Mouse (Mus musculus) MEL (cell line): ENCODE results near the gene Gm4301. TPM values are rescaled to one million over a fixed set of nuclear protein-coding genes. Genes with fewer than 3 reads are reported as not detected.
"Not testable (repeated sequence)": the region's sequence is repeated elsewhere in the genome, so short reads cannot be mapped to it uniquely, and the experiment has no call there.

Experiments used
- DNase-seq: peaks from one replicate; pipeline ENCODE4 v3.0.0; 2011; ENCODE audit warnings: low read depth, low spot score
- H3K27ac ChIP-seq: 2 replicates; pipeline ENCODE4 v1.5.1; 2012; ENCODE audit warnings: low read depth, mild to moderate bottlenecking, control low read depth, low read length, moderate library complexity; ENCODE audit not compliant: control insufficient read depth
- H3K27me3 ChIP-seq, 2 experiments: fragments of 150-350 bp in 1 of 2; sonication (generic) in 1 of 2; 2 replicates each; pipeline ENCODE4 v1.6.1; 2012; ENCODE audit warnings: low read length in 2 of 2, mild to moderate bottlenecking in 2 of 2, improper control_type of control experiment in 1 of 2, moderate library complexity in 1 of 2; ENCODE audit not compliant: insufficient read depth in 2 of 2, control insufficient read depth in 1 of 2
- H3K36me3 ChIP-seq, 2 experiments: 2 replicates each; pipeline ENCODE4 v1.6.1; 2012 to 2014; ENCODE audit warnings: low read length in 2 of 2, improper control_type of control experiment in 1 of 2, inconsistent platforms in 1 of 2, mild to moderate bottlenecking in 1 of 2; ENCODE audit not compliant: insufficient read depth in 2 of 2, control insufficient read depth in 1 of 2
- H3K4me1 ChIP-seq, 2 experiments: fragments of 150-350 bp in 1 of 2; sonication (generic) in 1 of 2; 2 replicates each; pipeline ENCODE4 v1.6.1; 2012; ENCODE audit warnings: low read length in 2 of 2, improper control_type of control experiment in 1 of 2, mild to moderate bottlenecking in 1 of 2; ENCODE audit not compliant: insufficient read depth in 2 of 2, control insufficient read depth in 1 of 2
- H3K4me3 ChIP-seq, 2 experiments: fragments of 150-350 bp in 1 of 2; sonication (generic) in 1 of 2; 2 replicates each; pipeline ENCODE4 v1.5.1; 2012; ENCODE audit warnings: low read depth in 2 of 2, low read length in 2 of 2, mild to moderate bottlenecking in 2 of 2, moderate library complexity in 2 of 2, control low read depth in 1 of 2, improper control_type of control experiment in 1 of 2; ENCODE audit not compliant: control insufficient read depth in 1 of 2, insufficient read depth in 1 of 2
- H3K79me2 ChIP-seq: 2 replicates; pipeline ENCODE4 v1.6.1; 2012; ENCODE audit warnings: mild to moderate bottlenecking, low read length, moderate library complexity; ENCODE audit not compliant: control insufficient read depth, poor library complexity, insufficient read depth
- H3K9ac ChIP-seq: 2 replicates; pipeline ENCODE4 v1.6.1; 2012; ENCODE audit warnings: low read depth, mild to moderate bottlenecking, control low read depth, low read length, moderate library complexity; ENCODE audit not compliant: control insufficient read depth, poor library complexity, severe bottlenecking
- H3K9me3 ChIP-seq: fragments of 150-350 bp; sonication (generic); replicated peaks from 2 replicates; pipeline ENCODE4 v1.6.1; 2012; ENCODE audit warnings: mild to moderate bottlenecking, low read length, improper control_type of control experiment, moderate library complexity; ENCODE audit not compliant: insufficient read depth
- polyA plus RNA-seq, 2 experiments: library from polyadenylated mRNA; stranded (reverse) in 1 of 2; unstranded in 1 of 2; fragments of >175 nt in 1 of 2; fragments of >200 nt in 1 of 2; gene quantifications; 2 replicates each; pipeline versions ENCODE4 v1.2.1 to v1.2.4; 2012; ENCODE audit warnings: low replicate concordance in 2 of 2, low read depth in 1 of 2; ENCODE audit not compliant: insufficient read length in 2 of 2, insufficient read depth in 1 of 2, missing spikeins in 1 of 2
- total RNA-seq: library from RNA; depleted of rRNA; stranded (reverse); fragments of 300-350 nt; gene quantifications from 2 replicates; pipeline ENCODE4 v1.2.3, GENCODE M21; 2012; rRNA removed

Gm4301 gene
- total and polyA plus RNA-seq, 3 experiments = not detected

DNA sequence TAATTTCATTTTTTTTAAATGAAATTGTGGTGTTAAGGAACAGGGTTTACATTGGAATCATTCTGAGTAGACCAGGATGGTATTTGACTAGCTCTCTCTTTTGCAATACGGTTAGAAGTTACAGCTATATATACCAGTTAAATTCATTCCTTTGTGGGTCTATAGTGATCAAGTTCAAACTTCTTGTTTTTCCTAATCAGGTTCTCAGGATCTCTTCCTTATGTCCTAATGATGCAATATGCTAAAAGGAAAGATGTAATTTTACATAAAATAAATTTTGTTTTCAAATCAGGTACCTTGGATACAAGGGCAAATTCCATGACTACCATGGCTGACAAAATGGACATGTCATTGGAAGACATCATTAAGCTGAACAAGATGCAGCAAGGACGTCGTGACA is 25.6 kb downstream of the Gm4301 start, which contains the start of gene Gm4307:
Gm4307 (plus strand) TSS at position 301 of the 400 bp plus-strand sequence.
- not testable (repeated sequence) for H3K79me2 ChIP-seq, H3K9ac ChIP-seq, DNase-seq, H3K9me3 ChIP-seq, H3K27ac ChIP-seq, H3K27me3 ChIP-seq, H3K4me1 ChIP-seq, H3K4me3 ChIP-seq, H3K36me3 ChIP-seq

DNA sequence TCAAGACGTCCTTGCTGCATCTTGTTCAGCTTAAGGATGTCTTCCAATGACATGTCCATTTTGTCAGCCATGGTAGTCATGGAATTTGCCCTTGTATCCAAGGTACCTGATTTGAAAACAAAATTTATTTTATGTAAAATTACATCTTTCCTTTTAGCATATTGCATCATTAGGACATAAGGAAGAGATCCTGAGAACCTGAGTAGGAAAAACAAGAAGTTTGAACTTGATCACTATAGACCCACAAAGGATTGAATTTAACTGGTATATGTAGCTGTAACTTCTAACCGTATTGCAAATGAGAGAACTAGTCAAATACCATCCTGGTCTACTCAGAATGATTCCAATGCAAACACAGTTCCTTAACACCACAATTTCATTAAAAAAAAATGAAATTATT is 47.0 kb downstream of the Gm4301 start, which contains the start of gene Gm4312:
Gm4312 (minus strand) TSS at position 101 of the 400 bp plus-strand sequence.
- not testable (repeated sequence) for H3K9me3 ChIP-seq, H3K4me3 ChIP-seq, H3K4me1 ChIP-seq, H3K27me3 ChIP-seq, DNase-seq, H3K27ac ChIP-seq, H3K79me2 ChIP-seq, H3K9ac ChIP-seq, H3K36me3 ChIP-seq

Other genes with a start within 250 kb of the Gm4301 start
- gene Gm4302, start 5.2 kb downstream of the Gm4301 start, total RNA-seq = not detected in 2 replicates
- gene Gm4302, start 5.2 kb downstream of the Gm4301 start, polyA plus RNA-seq = not detected
- gene Gm4303, start 10.3 kb downstream of the Gm4301 start, total RNA-seq = not detected in 2 replicates
- not detected for gene Gm4303, start 10.3 kb downstream of the Gm4301 start, polyA plus RNA-seq
- not detected in 2 replicates for gene Gm4305, start 15.4 kb downstream of the Gm4301 start, total RNA-seq
- not detected for gene Gm4305, start 15.4 kb downstream of the Gm4301 start, polyA plus RNA-seq
- not detected in 2 replicates for gene Gm4307, start 25.7 kb downstream of the Gm4301 start, total RNA-seq
- gene Gm4307, start 25.7 kb downstream of the Gm4301 start, polyA plus RNA-seq = not detected
- gene Gm4312, start 46.9 kb downstream of the Gm4301 start, total RNA-seq = not detected in 2 replicates
- not detected for gene Gm4312, start 46.9 kb downstream of the Gm4301 start, polyA plus RNA-seq
- 6.7 and 8.9 TPM in 2 replicates for gene Tmtc3, start 151.7 kb downstream of the Gm4301 start, total RNA-seq
- gene Tmtc3, start 151.7 kb downstream of the Gm4301 start, polyA plus RNA-seq = 1 to 10 TPM in 1 of 2 experiments, not detected in 1; 7.5 TPM
- gene Cep290, start 151.9 kb downstream of the Gm4301 start, total RNA-seq = 5.2 and 5.5 TPM in 2 replicates
- gene Cep290, start 151.9 kb downstream of the Gm4301 start, polyA plus RNA-seq = 1 to 10 TPM in 1 of 2 experiments, not detected in 1; 3.8 TPM